Mouse (Mus musculus): Measurements from ENCODE around the gene Hoxb4. TPM values are rescaled to one million over a fixed set of nuclear protein-coding genes. Genes with fewer than 3 reads are reported as not detected.
A peak's percentile ranks its signal among the peaks of the same experiment; 100 is the strongest.

Gene Hoxb4
- polyA plus RNA-seq, 1 experiment from 2014 or later: 3.6 TPM

- Histone ChIP-seq H3K4me1 (peaks cover 18% of the 10 kb centered on the region), H3K36me3 (no peaks in the 10 kb centered on the region), H3K4me3 (replicated peaks) (no peak overlapping the region), H3K9ac (no peak overlapping the region), H3K4me2 (peak overlapping the region; percentile 21; the same call in 1 of the 2 replicates), H3K27me3 (replicated peaks) (peaks cover 74% of the 10 kb centered on the region), H3K9me3 (no peaks in the 10 kb centered on the region), H3K27ac (no peak overlapping the region)
- WGBS: 6% methylated on average over 31 of the region's 31 CpGs
- ATAC-seq (ENCODE audit: insufficient read depth, low FRiP score, low read depth): no peak
Measured at GRCm38 (mm10) chr11:96279421-96280233, 38.4 kb upstream of the Hoxb4 start.

GRCm38 (mm10) chr11:96280399-96281378 is 37.4 kb upstream of the Hoxb4 start:
- Histone ChIP-seq H3K27ac (no peak overlapping the region), H3K4me2 (no peak overlapping the region), H3K4me1 (peaks cover 18% of the 10 kb centered on the region), H3K4me3 (replicated peaks) (no peak overlapping the region), H3K36me3 (no peaks in the 10 kb centered on the region), H3K9me3 (no peaks in the 10 kb centered on the region), H3K9ac (no peak overlapping the region), H3K27me3 (replicated peaks) (peaks cover 64% of the 10 kb centered on the region)
- no peak for ATAC-seq (ENCODE audit: insufficient read depth, low FRiP score, low read depth)
- WGBS: 28% methylated on average over 8 of the region's 8 CpGs

- Histone ChIP-seq H3K4me1 (peaks cover 18% of the 10 kb centered on the region), H3K4me2 (no peak overlapping the region), H3K36me3 (no peaks in the 10 kb centered on the region), H3K27me3 (replicated peaks) (peaks cover 66% of the 10 kb centered on the region), H3K9ac (no peak overlapping the region), H3K9me3 (no peaks in the 10 kb centered on the region), H3K27ac (no peak overlapping the region), H3K4me3 (replicated peaks) (no peak overlapping the region; the same call in 1 of the 2 replicates)
- WGBS: 15% methylated on average over 18 of the region's 18 CpGs
- ATAC-seq (ENCODE audit: insufficient read depth, low FRiP score, low read depth): no peak
Measured at GRCm38 (mm10) chr11:96281396-96281795, 36.7 kb upstream of the Hoxb4 start.

- Histone ChIP-seq H3K9ac (no peak within 1 kb of the TSS), H3K4me3 (replicated peaks) (peak within 1 kb of the TSS; percentile 47), H3K4me1 (peaks cover 18% of the 10 kb centered on the region), H3K9me3 (no peaks in the 10 kb centered on the region), H3K36me3 (no peaks in the 10 kb centered on the region), H3K27me3 (replicated peaks) (peaks cover 66% of the 10 kb centered on the region), H3K27ac (no peak within 1 kb of the TSS; the same call in 1 of the 2 replicates), H3K4me2 (peak within 1 kb of the TSS; percentile 58)
- no peak for ATAC-seq (ENCODE audit: insufficient read depth, low FRiP score, low read depth)
- WGBS: 3% methylated on average over 27 of the region's 27 CpGs
Measured at GRCm38 (mm10) chr11:96281855-96282570, 36.1 kb upstream of the Hoxb4 start, which contains the start of gene Hoxb8. Gene Hoxb8 (plus strand): TSS chr11:96281905.

- H3K9ac ChIP-seq: peak overlapping the region; percentile 9
- peak overlapping the region; percentile 47 for H3K4me3 ChIP-seq (replicated peaks)
- under 1% methylated on average over 49 of the region's 49 CpGs for WGBS
- H3K27ac ChIP-seq: peak overlapping the region; percentile 86; the same call in 1 of the 2 replicates
- H3K9me3 ChIP-seq: no peaks in the 10 kb centered on the region
- no peak for ATAC-seq (ENCODE audit: insufficient read depth, low FRiP score, low read depth)
- H3K4me2 ChIP-seq: peak overlapping the region; percentile 58
- no peaks in the 10 kb centered on the region for H3K36me3 ChIP-seq
- peaks cover 65% of the 10 kb centered on the region for H3K27me3 ChIP-seq (replicated peaks)
- peaks cover 14% of the 10 kb centered on the region for H3K4me1 ChIP-seq
Measured at GRCm38 (mm10) chr11:96282795-96283430, 35.2 kb upstream of the Hoxb4 start.

- Histone ChIP-seq H3K9ac (peak overlapping the region; percentile 20), H3K27ac (peak overlapping the region; percentile 86), H3K4me2 (peak overlapping the region; percentile 58), H3K36me3 (no peaks in the 10 kb centered on the region), H3K9me3 (no peaks in the 10 kb centered on the region), H3K4me1 (peaks cover 14% of the 10 kb centered on the region), H3K4me3 (replicated peaks) (peak overlapping the region; percentile 47), H3K27me3 (replicated peaks) (peaks cover 66% of the 10 kb centered on the region)
- under 1% methylated on average over 48 of the region's 49 CpGs for WGBS
- ATAC-seq (ENCODE audit: insufficient read depth, low FRiP score, low read depth): no peak
Measured at GRCm38 (mm10) chr11:96284041-96284749, 33.9 kb upstream of the Hoxb4 start.

GRCm38 (mm10) chr11:96284774-96285734 is 33.0 kb upstream of the Hoxb4 start:
- H3K9me3 ChIP-seq: no peaks in the 10 kb centered on the region
- peaks cover 8% of the 10 kb centered on the region; the same call in 1 of the 2 replicates for H3K4me1 ChIP-seq
- peaks cover 63% of the 10 kb centered on the region for H3K27me3 ChIP-seq (replicated peaks)
- ATAC-seq (ENCODE audit: insufficient read depth, low FRiP score, low read depth): peak; percentile 74
- peak overlapping the region; percentile 20; the same call in 1 of the 2 replicates for H3K9ac ChIP-seq
- H3K4me2 ChIP-seq: peak overlapping the region; percentile 58
- no peaks in the 10 kb centered on the region for H3K36me3 ChIP-seq
- H3K27ac ChIP-seq: peak overlapping the region; percentile 86
- 1% methylated on average over 32 of the region's 37 CpGs for WGBS
- peak overlapping the region; percentile 47 for H3K4me3 ChIP-seq (replicated peaks)

- Histone ChIP-seq H3K9me3 (no peaks in the 10 kb centered on the region), H3K36me3 (no peaks in the 10 kb centered on the region), H3K9ac (peak within 1 kb of the TSS; percentile 38; the same call in 1 of the 2 replicates), H3K27ac (peak within 1 kb of the TSS; percentile 86), H3K4me1 (peaks cover 8% of the 10 kb centered on the region; the same call in 1 of the 2 replicates), H3K27me3 (replicated peaks) (peaks cover 67% of the 10 kb centered on the region), H3K4me3 (replicated peaks) (peak within 1 kb of the TSS; percentile 47), H3K4me2 (peak within 1 kb of the TSS; percentile 58)
- WGBS: 2% methylated on average over 43 of the region's 43 CpGs
- no peak for ATAC-seq (ENCODE audit: insufficient read depth, low FRiP score, low read depth)
Measured at GRCm38 (mm10) chr11:96285771-96286738, 32.0 kb upstream of the Hoxb4 start, which contains the start of gene Hoxb7. Gene Hoxb7 (plus strand): TSS chr11:96286623.

All from stomach, embryonic 15.5 days (tissue).